Mouse (Mus musculus) mammary gland, adult 2 months (tissue): ENCODE measurements around the gene Krtap5-2. TPM values are rescaled to one million over a fixed set of nuclear protein-coding genes. Genes with fewer than 3 reads are reported as not detected.

Experiments
- polyA plus RNA-seq: library from polyadenylated mRNA; depleted of rRNA; stranded (reverse); fragments of >200 nt; gene quantifications from 2 replicates; pipeline ENCODE4 v1.2.3, GENCODE M21; 2012; ENCODE audit warnings: low replicate concordance; rRNA removed

The Krtap5-2 gene
- polyA plus RNA-seq: not detected in 2 replicates

DNA sequence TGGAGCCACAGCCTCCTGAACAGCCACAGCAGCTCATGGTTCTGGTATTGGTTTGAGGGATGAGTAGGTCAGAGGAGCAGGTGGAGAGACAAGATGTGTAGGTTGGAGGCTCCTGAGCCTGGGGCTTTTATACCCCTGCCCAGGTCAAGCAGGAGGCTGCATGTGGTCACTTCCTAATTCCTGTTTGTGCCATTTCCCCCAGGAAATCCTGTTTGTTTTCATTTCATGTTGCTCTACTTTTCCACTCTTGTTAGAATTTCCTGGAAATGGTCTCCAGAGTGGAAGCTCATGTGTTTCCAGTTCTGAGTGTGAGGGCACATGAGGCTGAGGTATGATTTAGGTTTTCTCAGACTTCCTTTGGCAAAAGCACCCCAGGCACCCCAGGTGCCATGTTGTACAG is at the start of gene Krtap5-2:
Gene Krtap5-2 (minus strand): TSS at position 101 of the 400 bp plus-strand sequence.

DNA sequence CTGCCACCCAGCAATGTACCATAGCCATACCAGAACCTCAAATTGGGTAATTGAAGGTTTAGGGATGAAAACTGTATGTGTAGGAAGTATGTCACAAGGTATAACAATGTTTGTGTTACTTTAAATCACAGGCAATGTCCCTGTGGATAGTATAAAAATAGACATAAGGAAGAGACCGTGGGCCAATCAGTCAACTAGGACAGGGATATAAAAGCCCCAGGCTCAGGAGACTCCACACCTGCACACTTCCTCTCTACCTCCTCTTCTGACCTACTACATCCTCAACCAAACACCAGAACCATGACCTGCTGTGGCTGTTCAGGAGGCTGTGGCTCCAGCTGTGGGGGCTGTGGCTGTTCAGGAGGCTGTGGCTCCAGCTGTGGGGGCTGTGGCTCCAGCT is 35.8 kb upstream of the Krtap5-2 start, which contains the start of gene Gm7579:
Gene Gm7579 (plus strand): TSS at position 301 of the 400 bp plus-strand sequence.

DNA sequence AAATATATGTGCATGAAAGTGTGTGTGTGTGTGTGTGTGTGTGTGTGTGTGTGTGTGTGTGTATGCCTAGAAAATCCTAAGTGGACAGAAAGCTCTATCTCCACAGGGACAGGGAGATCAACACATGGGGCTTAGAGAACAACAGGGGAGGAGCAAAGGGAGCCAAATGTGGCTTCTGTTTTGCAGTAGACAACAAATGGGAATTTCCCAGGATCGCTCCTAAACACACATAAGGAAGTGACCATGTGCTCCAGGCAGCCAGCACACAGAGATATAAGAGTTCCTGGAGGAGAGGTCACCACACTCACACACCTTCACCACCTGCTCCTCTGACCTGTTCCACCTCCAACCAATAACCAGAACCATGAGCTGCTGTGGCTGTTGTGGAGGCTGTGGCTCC is 25.3 kb upstream of the Krtap5-2 start, which contains the start of gene Krtap5-3:
Gene Krtap5-3 (plus strand): TSS at position 301 of the 400 bp plus-strand sequence.

DNA sequence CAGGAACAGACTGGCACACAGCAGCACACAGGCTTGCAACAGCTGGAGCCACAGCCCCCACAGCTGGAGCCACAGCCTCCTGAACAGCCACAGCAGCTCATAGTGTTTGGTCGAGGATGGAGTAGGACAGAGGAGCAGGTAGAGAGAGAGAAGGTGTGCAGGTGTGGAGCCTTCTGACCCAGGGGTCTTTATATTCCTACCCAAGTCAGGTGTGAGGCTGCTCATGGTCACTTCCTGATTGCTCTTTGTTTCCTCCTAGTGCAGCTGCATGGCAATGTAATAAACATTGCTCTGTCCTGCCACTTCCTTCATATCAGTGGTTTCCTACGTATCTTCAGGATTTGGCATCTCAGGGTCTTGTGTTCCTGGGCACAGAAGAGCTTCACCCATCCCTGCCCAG is 14.5 kb upstream of the Krtap5-2 start, which contains the start of gene Gm10153:
Gene Gm10153 (minus strand): TSS at position 101 of the 400 bp plus-strand sequence.

DNA sequence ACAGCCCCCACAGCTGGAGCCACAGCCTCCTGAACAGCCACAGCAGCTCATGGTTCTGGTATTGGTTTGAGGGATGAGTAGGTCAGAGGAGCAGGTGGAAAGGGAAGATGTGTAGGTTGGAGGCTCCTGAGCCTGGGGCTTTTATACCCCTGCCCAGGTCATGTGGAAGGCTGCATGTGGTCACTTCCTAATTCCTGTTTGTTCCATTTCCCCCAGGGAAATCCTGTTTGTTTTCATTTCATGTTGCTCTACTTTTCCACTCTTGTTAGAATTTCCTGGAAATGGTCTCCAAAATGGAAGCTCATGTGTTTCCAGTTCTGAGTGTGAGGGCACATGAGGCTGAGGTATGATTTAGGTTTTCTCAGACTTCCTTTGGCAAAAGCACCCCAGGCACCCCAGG is 10.2 kb downstream of the Krtap5-2 start, which contains the start of gene Gm4553:
Gene Gm4553 (minus strand): TSS at position 101 of the 400 bp plus-strand sequence.

DNA sequence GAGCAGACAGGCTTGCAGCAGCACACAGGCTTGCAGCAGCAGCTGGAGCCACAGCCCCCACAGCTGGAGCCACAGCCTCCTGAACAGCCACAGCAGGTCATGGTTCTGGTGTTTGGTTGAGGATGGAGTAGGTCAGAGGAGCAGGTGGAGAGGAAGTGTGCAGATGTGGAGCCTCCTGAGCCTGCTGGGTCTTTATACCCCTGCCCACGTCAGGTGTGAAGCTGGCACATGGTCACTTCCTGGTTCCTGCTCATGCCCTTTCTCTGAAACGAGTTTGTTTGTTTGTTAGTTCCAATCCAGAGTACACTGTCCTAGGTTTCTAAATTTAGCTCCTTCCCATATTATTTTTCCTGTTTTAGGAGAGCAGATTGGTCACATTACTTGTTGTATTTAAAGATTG is 18.8 kb downstream of the Krtap5-2 start, which contains the start of gene Gm29735:
Gene Gm29735 (minus strand): TSS at position 101 of the 400 bp plus-strand sequence.

DNA sequence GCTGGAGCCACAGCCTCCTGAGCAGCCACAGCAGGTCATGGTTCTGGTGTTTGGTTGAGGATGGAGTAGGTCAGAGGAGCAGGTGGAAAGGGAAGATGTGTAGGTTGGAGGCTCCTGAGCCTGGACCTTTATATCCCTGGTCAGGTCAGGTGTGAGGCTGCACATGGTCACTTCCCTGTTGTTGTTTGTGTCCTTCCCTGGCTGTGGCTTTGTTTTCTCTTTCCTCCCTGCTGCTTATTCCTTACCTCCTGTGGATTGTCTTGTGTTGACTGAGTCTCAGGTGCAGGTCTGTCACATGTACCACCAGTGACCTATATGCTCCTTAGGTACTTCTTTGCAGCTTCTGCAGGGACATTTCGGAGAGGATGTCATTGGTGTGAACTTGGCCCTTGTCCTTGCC is 31.3 kb downstream of the Krtap5-2 start, which contains the start of gene Gm45337:
Gene Gm45337 (minus strand): TSS at position 101 of the 400 bp plus-strand sequence.

DNA sequence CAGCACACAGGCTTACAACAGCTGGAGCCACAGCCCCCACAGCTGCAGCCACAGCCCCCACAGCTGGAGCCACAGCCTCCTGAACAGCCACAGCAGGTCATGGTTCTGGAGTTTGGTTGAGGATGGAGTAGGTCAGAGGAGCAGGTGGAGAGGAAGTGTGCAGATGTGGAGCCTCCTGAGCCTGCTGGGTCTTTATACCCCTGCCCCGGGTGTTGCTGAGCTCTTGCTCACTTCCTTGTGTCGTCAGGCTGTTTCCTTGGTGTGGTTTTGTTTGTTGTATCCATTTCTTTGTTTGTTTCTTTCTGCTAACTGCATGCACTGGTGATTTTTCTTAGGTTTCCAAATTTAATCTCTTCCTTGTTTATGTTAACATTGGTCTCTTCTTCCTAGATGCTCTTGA is 39.9 kb downstream of the Krtap5-2 start, which contains the start of gene Gm39115:
Gene Gm39115 (minus strand): TSS at position 101 of the 400 bp plus-strand sequence.

Other genes with a start within 250 kb of the Krtap5-2 start
- 0.13 and 0.22 TPM in 2 replicates for gene Brsk2, start 226.3 kb downstream of the Krtap5-2 start, polyA plus RNA-seq
- gene Mob2, start 114.9 kb downstream of the Krtap5-2 start, polyA plus RNA-seq: 34.6 and 50.5 TPM in 2 replicates
- 5.9 and 13.7 TPM in 2 replicates for gene Dusp8, start 80.2 kb downstream of the Krtap5-2 start, polyA plus RNA-seq
- gene Gm45618, start 55.3 kb downstream of the Krtap5-2 start, polyA plus RNA-seq: not detected in 2 replicates
- gene Gm39115, start 40.0 kb downstream of the Krtap5-2 start, polyA plus RNA-seq: not detected in 2 replicates
- not detected in 2 replicates for gene Gm45337, start 31.4 kb downstream of the Krtap5-2 start, polyA plus RNA-seq
- gene Gm29735, start 18.9 kb downstream of the Krtap5-2 start, polyA plus RNA-seq: not detected in 2 replicates
- not detected in 2 replicates for gene Gm4553, start 10.3 kb downstream of the Krtap5-2 start, polyA plus RNA-seq
- gene Gm10153, start 14.4 kb upstream of the Krtap5-2 start, polyA plus RNA-seq: not detected in 2 replicates
- not detected in 2 replicates for gene Krtap5-3, start 25.4 kb upstream of the Krtap5-2 start, polyA plus RNA-seq
- gene Gm7579, start 35.9 kb upstream of the Krtap5-2 start, polyA plus RNA-seq: not detected in 2 replicates
- gene Krtap5-5, start 54.0 kb upstream of the Krtap5-2 start, polyA plus RNA-seq: not detected in 2 replicates
- gene Gm40460, start 65.1 kb upstream of the Krtap5-2 start, polyA plus RNA-seq: not detected in 2 replicates
- gene Gm2431, start 82.3 kb upstream of the Krtap5-2 start, polyA plus RNA-seq: not detected in 2 replicates
- not detected in 2 replicates for gene Gm4559, start 98.4 kb upstream of the Krtap5-2 start, polyA plus RNA-seq
- gene Krtap5-1, start 121.1 kb upstream of the Krtap5-2 start, polyA plus RNA-seq: not detected in 2 replicates
- gene Krtap5-4, start 127.5 kb upstream of the Krtap5-2 start, polyA plus RNA-seq: not detected in 2 replicates
- gene Ifitm10, start 197.7 kb upstream of the Krtap5-2 start, polyA plus RNA-seq: 13.7 and 26.3 TPM in 2 replicates
- gene Gm49369, start 206.7 kb upstream of the Krtap5-2 start, polyA plus RNA-seq: 0.76 TPM in 1 of 2 replicates, not detected in the other
- 1,489 and 1,921 TPM in 2 replicates for gene Ctsd, start 212.0 kb upstream of the Krtap5-2 start, polyA plus RNA-seq